Mouse (Mus musculus): Measurements from ENCODE around the gene Exph5. TPM values are rescaled to one million over a fixed set of nuclear protein-coding genes. Genes with fewer than 3 reads are reported as not detected.

Exph5 gene
- total RNA-seq, 2 experiments from 2014 or later = 12.8 to 19.1 TPM

DNA sequence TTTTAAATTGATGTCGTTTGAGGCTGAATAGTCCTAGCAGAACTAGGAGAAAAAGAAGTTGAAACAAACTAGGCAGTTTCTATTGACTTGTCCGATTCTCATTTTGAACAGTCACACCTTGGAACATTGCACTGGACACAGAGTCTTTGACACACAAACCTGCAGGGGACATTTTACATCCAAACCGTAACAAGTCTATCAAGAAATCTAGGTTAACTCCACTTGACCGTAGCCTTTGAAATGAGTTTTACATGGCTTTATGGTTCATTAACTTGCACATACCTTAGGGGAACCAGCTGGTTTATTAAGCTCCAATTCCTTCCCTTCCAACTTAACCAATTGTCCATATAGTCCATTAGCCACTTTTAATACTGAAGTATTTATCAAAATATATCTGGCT is 99.2 kb downstream of the Exph5 start:
- intact Hi-C loops (cut with DNase I) = no loop called here
- DNase-seq (ENCODE audit: low spot score in 2 of 2) = no peak

DNA sequence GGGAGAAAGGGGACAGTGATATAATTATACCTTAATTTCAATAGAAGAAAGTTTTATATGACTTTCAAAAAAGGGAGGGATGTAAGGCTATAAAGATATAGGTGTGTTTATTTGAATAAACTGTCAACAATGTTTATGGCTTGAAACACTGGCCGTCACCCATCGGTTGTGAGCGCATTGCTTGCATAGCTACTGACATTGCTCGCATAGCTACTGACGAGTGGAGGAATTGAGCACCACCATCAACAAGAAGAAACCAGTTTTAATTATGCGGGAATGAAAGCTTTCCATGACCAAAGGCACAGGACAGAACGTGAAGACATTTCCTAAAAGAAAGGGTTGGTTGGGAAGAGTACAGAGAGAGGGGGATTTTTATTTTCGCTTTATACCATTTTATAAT is 99.7 kb downstream of the Exph5 start:
- DNase-seq (ENCODE audit: low spot score in 2 of 2) = no peak
- intact Hi-C loops (cut with DNase I) = no loop called here

DNA sequence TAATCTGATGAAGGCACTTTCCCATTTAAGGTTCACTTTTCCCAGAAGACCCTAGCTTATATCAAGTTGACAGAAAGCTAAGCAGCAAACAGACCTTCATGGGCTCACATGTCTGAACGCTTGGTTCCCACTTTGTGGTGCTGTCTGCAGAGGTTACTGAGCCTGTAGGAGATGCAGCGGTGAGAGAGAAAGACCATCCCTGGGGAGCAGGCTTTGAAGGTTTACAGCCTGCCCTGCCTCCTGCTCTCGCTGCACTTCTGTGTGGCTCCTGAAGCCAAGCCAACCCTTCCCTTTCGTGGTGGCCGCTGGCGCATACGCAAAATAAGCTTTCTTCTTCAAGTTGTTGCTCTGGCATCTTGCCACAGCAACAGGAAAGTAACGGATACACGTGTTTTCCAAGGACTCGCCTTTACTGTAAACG is 100.8 kb downstream of the Exph5 start, which contains the start of gene 4930550C14Rik:
4930550C14Rik (plus strand) TSS at position 35 of the 421 bp plus-strand sequence.
- DNase-seq (ENCODE audit: low spot score in 2 of 2) = peak in 1 of 2 experiments; percentile 39
- intact Hi-C loops (cut with DNase I) = no loop called here

- no peak for DNase-seq (ENCODE audit: low spot score in 2 of 2)
- intact Hi-C loops (cut with DNase I) = no loop called here
Measured at GRCm38 (mm10) chr9:53402991-53403390, 101.5 kb downstream of the Exph5 start.

DNA sequence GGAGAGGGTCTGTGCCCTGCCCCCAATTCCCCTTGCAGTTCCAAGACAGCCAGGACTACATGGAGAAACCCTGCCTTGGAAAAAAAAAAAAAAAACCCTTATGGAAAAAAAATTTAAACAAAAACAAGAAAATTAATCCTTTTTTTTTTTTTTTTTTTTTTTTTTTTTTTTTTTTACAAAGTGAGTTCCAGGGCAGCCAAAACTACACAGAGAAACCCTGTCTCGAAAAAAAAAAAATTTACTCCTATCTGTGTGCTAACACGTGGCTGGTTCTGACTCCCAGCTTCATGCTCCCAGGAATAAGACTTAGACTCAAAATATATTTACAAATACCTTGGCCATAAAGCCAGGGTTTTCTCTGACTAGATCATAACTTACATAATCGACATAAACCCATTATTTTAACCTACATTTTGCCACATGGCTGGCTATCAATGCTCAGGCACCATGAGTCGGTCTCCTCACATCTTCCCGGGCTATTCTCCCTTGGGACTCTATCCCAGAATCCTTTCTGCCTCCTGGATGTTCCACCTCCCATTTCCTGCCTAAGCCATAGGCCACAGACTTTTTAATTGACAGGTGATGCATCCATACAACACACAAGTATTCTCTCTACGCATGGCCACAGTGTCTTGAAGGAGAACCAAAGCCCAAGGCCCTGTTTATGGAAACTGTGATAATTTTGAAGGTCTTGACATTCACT is 102.7 kb downstream of the Exph5 start:
- intact Hi-C loops (cut with DNase I) = no loop called here
- no peak for DNase-seq (ENCODE audit: low spot score in 2 of 2)

- peak; percentile 73 to 79 for DNase-seq (ENCODE audit: low spot score in 2 of 2)
- intact Hi-C loops (cut with DNase I) = no loop called here
Measured at GRCm38 (mm10) chr9:53404753-53405722, 103.6 kb downstream of the Exph5 start.

GRCm38 (mm10) chr9:53408548-53408947 is 107.1 kb downstream of the Exph5 start:
- intact Hi-C loops (cut with DNase I) = no loop called here
- no peak for DNase-seq (ENCODE audit: low spot score in 2 of 2)

- intact Hi-C loops (cut with DNase I) = no loop called here
- DNase-seq (ENCODE audit: low spot score in 2 of 2) = no peak
Measured at GRCm38 (mm10) chr9:53408953-53409361, 107.5 kb downstream of the Exph5 start.

GRCm38 (mm10) chr9:53409427-53409826 is 108.0 kb downstream of the Exph5 start:
- intact Hi-C loops (cut with DNase I) = no loop called here
- no peak for DNase-seq (ENCODE audit: low spot score in 2 of 2)

DNA sequence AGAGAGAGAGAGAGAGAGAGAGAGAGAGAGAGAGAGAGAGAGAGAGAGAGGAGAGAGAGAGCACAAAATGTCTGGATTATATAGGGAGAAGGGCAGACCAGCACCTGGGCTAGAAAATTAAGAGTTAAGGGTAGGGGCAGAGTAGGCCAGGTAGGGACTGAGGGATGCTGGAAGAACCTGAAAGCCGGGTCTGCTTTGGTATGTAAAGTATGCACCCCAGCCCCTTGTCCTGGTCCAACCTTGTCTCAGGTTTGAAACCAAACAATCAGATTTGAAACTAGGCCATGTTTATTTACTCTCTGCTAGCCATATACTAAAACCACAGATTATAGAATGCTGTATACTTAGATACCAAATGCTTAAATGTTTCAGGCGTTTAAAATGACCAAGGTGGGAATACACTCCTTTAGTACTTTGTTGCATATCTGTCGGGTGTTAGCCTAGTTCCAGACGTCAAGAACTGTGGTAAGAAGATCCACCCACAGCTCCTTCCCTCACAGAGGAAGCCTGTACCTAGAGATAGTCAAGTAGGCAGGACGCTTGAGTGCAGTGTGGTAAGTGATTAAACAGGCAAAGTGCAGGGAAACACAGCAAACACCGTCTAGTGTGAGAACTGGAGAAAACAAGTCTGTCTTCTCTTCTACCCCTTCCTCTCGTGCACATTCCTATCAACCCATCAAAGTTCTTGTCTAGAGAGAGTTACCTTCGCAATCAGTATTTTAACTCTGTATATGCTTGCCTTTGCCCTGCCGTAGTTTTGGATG is 120.8 kb downstream of the Exph5 start:
- intact Hi-C loops (cut with DNase I) = no loop called here
- no peak for DNase-seq (ENCODE audit: low spot score in 2 of 2)

- DNase-seq (ENCODE audit: low spot score in 2 of 2) = no peak
- intact Hi-C loops (cut with DNase I) = no loop called here
Measured at GRCm38 (mm10) chr9:53426726-53427125, 125.3 kb downstream of the Exph5 start.

Small RNAs within 50 kb of the gene (microRNA-seq; reads per million reads assigned to microRNA genes)
- 0 reads per million in 2 experiments for gene Mir130c

Other genes starting within 250 kb of the Exph5 start
- gene Ddx10, start 53.6 kb upstream of the Exph5 start, total RNA-seq (2021) = 10 to 100 TPM; 20.9 to 21.1 TPM
- 1 to 10 TPM; 8.3 to 8.9 TPM for gene Kdelc2, start 82.4 kb downstream of the Exph5 start, total RNA-seq (2021)
- under 1 TPM; 0.33 to 0.44 TPM for gene 4930550C14Rik, start 100.7 kb downstream of the Exph5 start, total RNA-seq (2021)
- gene Atm, start 235.1 kb downstream of the Exph5 start, total RNA-seq (2021) = 10 to 100 TPM; 16.3 to 19.6 TPM
- 10 to 100 TPM; 14.0 to 15.0 TPM for gene Npat, start 235.4 kb downstream of the Exph5 start, total RNA-seq (2021)